Mouse (Mus musculus): ENCODE results near the gene BC053393. TPM values are rescaled to one million over a fixed set of nuclear protein-coding genes. Genes with fewer than 3 reads are reported as not detected.

BC053393 gene
- total and polyA plus RNA-seq, 2 experiments from 2014 or later = 0.07 TPM; not detected in 1

GRCm38 (mm10) chr11:46552741-46553140, 18.6 kb upstream of the BC053393 start:
- WGBS = 88% methylated on average over 3 of the region's 3 CpGs
- H3K36me3 ChIP-seq (ENCODE audit: insufficient read depth) = no peaks in the 10 kb centered on the region
- no peak for DNase-seq
- no peaks in the 10 kb centered on the region for H3K9me3 ChIP-seq (ENCODE audit: low read length)
- no peak for ATAC-seq
- no peak overlapping the region for H3K4me3 ChIP-seq (ENCODE audit: low read depth, low read length)
- no peak for TF ChIP-seq CTCF (IDR thresholded peaks at IDR 0.05; ENCODE audit: low read depth)
- H3K9ac ChIP-seq = no peak overlapping the region
- no peaks in the 10 kb centered on the region for H3K27me3 ChIP-seq (ENCODE audit: insufficient read depth, low read length)
- H3K4me1 ChIP-seq (ENCODE audit: insufficient read depth) = no peaks in the 10 kb centered on the region
- no peak overlapping the region for H3K4me2 ChIP-seq (ENCODE audit: low read depth)
- no peak overlapping the region for H3K27ac ChIP-seq (ENCODE audit: low read depth, low read length)

GRCm38 (mm10) chr11:46561096-46561495, 10.2 kb upstream of the BC053393 start:
- Histone ChIP-seq H3K4me3 (ENCODE audit: low read depth, low read length) (no peak overlapping the region), H3K4me1 (ENCODE audit: insufficient read depth) (no peaks in the 10 kb centered on the region), H3K9me3 (ENCODE audit: low read length) (no peaks in the 10 kb centered on the region), H3K36me3 (ENCODE audit: insufficient read depth) (no peaks in the 10 kb centered on the region), H3K27ac (ENCODE audit: low read depth, low read length) (no peak overlapping the region), H3K27me3 (ENCODE audit: insufficient read depth, low read length) (no peaks in the 10 kb centered on the region), H3K9ac (no peak overlapping the region), H3K4me2 (ENCODE audit: low read depth) (no peak overlapping the region)
- no peak for TF ChIP-seq CTCF (IDR thresholded peaks at IDR 0.05; ENCODE audit: low read depth)
- DNase-seq (no peak), ATAC-seq (no peak)
- WGBS = 85% methylated on average over 4 of the region's 4 CpGs

GRCm38 (mm10) chr11:46564671-46565070, 6.7 kb upstream of the BC053393 start:
- DNase-seq (no peak), ATAC-seq (no peak)
- H3K27ac ChIP-seq (ENCODE audit: low read depth, low read length) = no peak overlapping the region
- H3K9me3 ChIP-seq (ENCODE audit: low read length) = no peaks in the 10 kb centered on the region
- H3K4me2 ChIP-seq (ENCODE audit: low read depth) = no peak overlapping the region
- TF ChIP-seq CTCF (IDR thresholded peaks at IDR 0.05; ENCODE audit: low read depth) = no peak
- 82% methylated on average over 1 of the region's 1 CpGs for WGBS
- no peak overlapping the region for H3K4me3 ChIP-seq (ENCODE audit: low read depth, low read length)
- no peaks in the 10 kb centered on the region for H3K27me3 ChIP-seq (ENCODE audit: insufficient read depth, low read length)
- no peaks in the 10 kb centered on the region for H3K4me1 ChIP-seq (ENCODE audit: insufficient read depth)
- no peaks in the 10 kb centered on the region for H3K36me3 ChIP-seq (ENCODE audit: insufficient read depth)
- H3K9ac ChIP-seq = no peak overlapping the region

- Histone ChIP-seq H3K27me3 (ENCODE audit: insufficient read depth, low read length) (no peaks in the 10 kb centered on the region), H3K9me3 (ENCODE audit: low read length) (no peaks in the 10 kb centered on the region), H3K27ac (ENCODE audit: low read depth, low read length) (no peak overlapping the region), H3K4me3 (ENCODE audit: low read depth, low read length) (no peak overlapping the region), H3K4me1 (ENCODE audit: insufficient read depth) (no peaks in the 10 kb centered on the region), H3K9ac (no peak overlapping the region), H3K4me2 (ENCODE audit: low read depth) (no peak overlapping the region), H3K36me3 (ENCODE audit: insufficient read depth) (no peaks in the 10 kb centered on the region)
- DNase-seq (no peak), ATAC-seq (no peak)
- WGBS = 96% methylated on average over 2 of the region's 2 CpGs
- TF ChIP-seq CTCF (IDR thresholded peaks at IDR 0.05; ENCODE audit: low read depth) = no peak
These were observed 5.4 kb upstream of the BC053393 start for GRCm38 (mm10) chr11:46565967-46566366.

- 86% methylated on average over 1 of the region's 1 CpGs for WGBS
- H3K4me2 ChIP-seq (ENCODE audit: low read depth) = no peak overlapping the region
- no peak overlapping the region for H3K9ac ChIP-seq
- no peak overlapping the region for H3K4me3 ChIP-seq (ENCODE audit: low read depth, low read length)
- H3K27ac ChIP-seq (ENCODE audit: low read depth, low read length) = no peak overlapping the region
- H3K4me1 ChIP-seq (ENCODE audit: insufficient read depth) = no peaks in the 10 kb centered on the region
- ATAC-seq (no peak), DNase-seq (no peak)
- H3K27me3 ChIP-seq (ENCODE audit: insufficient read depth, low read length) = no peaks in the 10 kb centered on the region
- no peaks in the 10 kb centered on the region for H3K9me3 ChIP-seq (ENCODE audit: low read length)
- H3K36me3 ChIP-seq (ENCODE audit: insufficient read depth) = no peaks in the 10 kb centered on the region
- no peak for TF ChIP-seq CTCF (IDR thresholded peaks at IDR 0.05; ENCODE audit: low read depth)
These were observed 2.2 kb upstream of the BC053393 start for GRCm38 (mm10) chr11:46569107-46569506.

- no peak for DNase-seq
- TF ChIP-seq CTCF (IDR thresholded peaks at IDR 0.05; ENCODE audit: low read depth) = no peak
- WGBS = 63% methylated on average over 5 of the region's 5 CpGs
These were observed 7.5 kb downstream of the BC053393 start for GRCm38 (mm10) chr11:46578771-46579281.

GRCm38 (mm10) chr11:46580428-46580827, 9.1 kb downstream of the BC053393 start:
- no peak for TF ChIP-seq CTCF (IDR thresholded peaks at IDR 0.05; ENCODE audit: low read depth)

More at GRCm38 (mm10) chr11:46578771-46579281, 7.5 kb downstream of the BC053393 start:
- Histone ChIP-seq H3K4me2 (ENCODE audit: low read depth) (no peak overlapping the region), H3K4me1 (ENCODE audit: insufficient read depth) (no peaks in the 10 kb centered on the region), H3K9ac (no peak overlapping the region), H3K27me3 (ENCODE audit: insufficient read depth, low read length) (no peaks in the 10 kb centered on the region), H3K9me3 (ENCODE audit: low read length) (no peaks in the 10 kb centered on the region), H3K36me3 (ENCODE audit: insufficient read depth) (no peaks in the 10 kb centered on the region), H3K27ac (ENCODE audit: low read depth, low read length) (no peak overlapping the region), H3K4me3 (ENCODE audit: low read depth, low read length) (no peak overlapping the region)
- ATAC-seq = no peak

More at GRCm38 (mm10) chr11:46580428-46580827, 9.1 kb downstream of the BC053393 start:
- Histone ChIP-seq H3K27me3 (ENCODE audit: insufficient read depth, low read length) (no peaks in the 10 kb centered on the region), H3K27ac (ENCODE audit: low read depth, low read length) (no peak overlapping the region), H3K4me2 (ENCODE audit: low read depth) (no peak overlapping the region), H3K9me3 (ENCODE audit: low read length) (no peaks in the 10 kb centered on the region), H3K9ac (no peak overlapping the region), H3K4me3 (ENCODE audit: low read depth, low read length) (no peak overlapping the region), H3K4me1 (ENCODE audit: insufficient read depth) (no peaks in the 10 kb centered on the region), H3K36me3 (ENCODE audit: insufficient read depth) (no peaks in the 10 kb centered on the region)
- 91% methylated on average over 3 of the region's 3 CpGs for WGBS
- DNase-seq (no peak), ATAC-seq (no peak)
